Mouse (Mus musculus): ENCODE data around the gene Bex4. TPM values are rescaled to one million over a fixed set of nuclear protein-coding genes. Genes with fewer than 3 reads are reported as not detected.

The Bex4 gene
- total RNA-seq, 2 experiments from 2014 or later, result 16.4 to 21.4 TPM

- DNase-seq (ENCODE audit: low spot score in 2 of 2), result no peak
- intact Hi-C loops (cut with DNase I), result loop anchor here (5.0 kb wide), 1 partner anchor 140 kb away; the partner anchor contains the start of gene Arxes1
These were observed 34.0 kb downstream of the Bex4 start for GRCm38 (mm10) chrX:136172786-136173185.

DNA sequence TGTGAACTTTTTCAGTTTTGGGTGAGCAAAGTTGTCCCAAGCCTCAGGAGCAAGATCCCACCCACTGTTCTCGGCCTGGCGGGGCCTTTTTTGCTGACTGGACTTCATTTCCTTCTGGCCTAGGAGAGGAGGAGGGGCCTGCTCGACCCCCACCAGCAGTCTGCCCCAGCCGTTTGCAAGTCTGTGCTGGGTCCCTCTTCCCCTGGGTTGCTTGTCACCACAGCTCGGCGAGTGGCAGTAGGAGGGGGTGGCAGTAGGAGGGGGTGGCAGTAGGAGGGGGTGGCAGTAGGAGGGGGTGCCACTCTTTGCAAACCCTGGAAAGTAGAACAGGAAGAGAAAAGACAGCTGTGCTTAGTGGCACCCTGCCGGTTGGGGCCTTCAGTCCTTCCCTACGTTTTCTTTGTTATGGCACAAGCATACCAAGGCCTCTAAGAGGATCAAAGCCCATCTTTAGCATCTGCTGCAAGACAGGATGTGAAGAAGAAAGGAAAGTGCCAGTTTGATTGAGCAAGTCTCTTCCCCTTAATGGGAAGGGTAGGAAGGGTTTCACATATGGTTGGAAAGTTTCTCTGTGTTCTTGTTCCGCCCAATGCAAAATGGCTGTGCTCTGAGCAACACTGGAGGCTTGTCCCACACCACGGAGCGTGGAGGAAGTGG lies 42.2 kb downstream of the Bex4 start:
- intact Hi-C loops (cut with DNase I), result no loop called here
- no peak for DNase-seq (ENCODE audit: low spot score in 2 of 2)

DNA sequence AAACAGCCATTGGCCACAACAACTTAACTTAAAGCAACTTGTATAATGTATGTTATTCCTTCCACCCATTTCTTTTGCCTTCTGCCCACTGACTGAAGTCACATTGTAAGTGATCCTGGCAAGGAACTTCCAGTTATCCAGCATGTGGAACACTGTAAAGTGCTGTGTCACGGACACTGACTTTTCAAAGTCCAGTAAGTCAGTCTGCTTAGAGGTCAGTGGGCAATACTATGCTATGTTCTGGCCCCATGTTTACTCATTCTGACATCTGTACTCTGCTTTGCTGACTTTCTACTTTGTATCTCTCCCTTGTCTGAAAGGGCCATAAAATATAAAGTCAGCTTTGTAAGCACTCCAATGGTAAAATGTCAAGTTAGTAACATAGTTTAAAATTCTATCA lies 44.3 kb downstream of the Bex4 start:
- intact Hi-C loops (cut with DNase I), result no loop called here
- DNase-seq (ENCODE audit: low spot score in 2 of 2), result no peak

Small RNA genes within 50 kb of the gene (microRNA-seq; reads per million reads assigned to microRNA genes)
- not detected for gene Mir6383

Other genes starting within 250 kb of the Bex4 start
- 10 to 100 TPM; 57.8 to 69.1 TPM for gene Arxes2, start 145.2 kb upstream of the Bex4 start, total RNA-seq (2021)
- gene Arxes1, start 105.6 kb upstream of the Bex4 start, total RNA-seq (2021), result 10 to 100 TPM; 33.7 to 39.1 TPM
- gene Bex2, start 70.8 kb upstream of the Bex4 start, total RNA-seq (2021), result 100 to 1,000 TPM; 344 to 357 TPM
- gene Nxf3, start 53.7 kb upstream of the Bex4 start, total RNA-seq (2021), result not detected
- gene Tceal8, start 33.3 kb downstream of the Bex4 start, total RNA-seq (2021), result 10 to 100 TPM; 32.9 to 40.4 TPM
- 100 to 1,000 TPM; 109 to 156 TPM for gene Tceal5, start 64.9 kb downstream of the Bex4 start, total RNA-seq (2021)
- 1 to 10 TPM; 2.3 to 3.2 TPM for gene Tceal7, start 75.8 kb downstream of the Bex4 start, total RNA-seq (2021)
- gene Bex1, start 76.5 kb downstream of the Bex4 start, total RNA-seq (2021), result 10 to 100 TPM; 83.6 to 87.9 TPM
- gene Tceal9, start 106.1 kb downstream of the Bex4 start, total RNA-seq (2021), result 100 to 1,000 TPM; 112 to 117 TPM
- 100 to 1,000 TPM; 298 to 309 TPM for gene Bex3, start 131.3 kb downstream of the Bex4 start, total RNA-seq (2021)

Measured in left cerebral cortex, postnatal 36 days (tissue).